Mouse (Mus musculus) midbrain, embryonic 14.5 days (tissue): ENCODE results near the gene Tada2b. TPM values are rescaled to one million over a fixed set of nuclear protein-coding genes. Genes with fewer than 3 reads are reported as not detected.

Experiments
- ATAC-seq: fragments of 200-750 bp; cut with Nextera tagmentation; 2 replicates; pipeline ENCODE4 v1.8.0; 2017; ENCODE audit warnings: moderate number of reproducible peaks, moderate library complexity; ENCODE audit not compliant: low FRiP score, low TSS enrichment
- DNase-seq: peaks from one replicate; pipeline ENCODE4 v3.0.0-alpha.2; 2015
- H3K27ac ChIP-seq: fragments of 300-500 bp; sonication (generic); replicated peaks from 2 replicates; pipeline ENCODE4 v1.5.1; 2014; ENCODE audit warnings: mild to moderate bottlenecking, low read depth, low read length, moderate library complexity
- H3K27me3 ChIP-seq: fragments of 300-500 bp; sonication (generic); 2 replicates; pipeline ENCODE4 v1.6.1; 2014; ENCODE audit warnings: low read length, control low read depth, mixed read lengths; ENCODE audit not compliant: control insufficient read depth, insufficient read depth
- H3K36me3 ChIP-seq: fragments of 300-500 bp; sonication (generic); 2 replicates; pipeline ENCODE4 v1.6.1; 2014; ENCODE audit warnings: low read length, control low read depth; ENCODE audit not compliant: control insufficient read depth, insufficient read depth
- H3K4me1 ChIP-seq: fragments of 300-500 bp; sonication (generic); 2 replicates; pipeline ENCODE4 v1.6.1; 2014; ENCODE audit warnings: mild to moderate bottlenecking, antibody characterized with exemption, low read length, control low read depth; ENCODE audit not compliant: control insufficient read depth, insufficient read depth
- H3K4me2 ChIP-seq: fragments of 300-500 bp; sonication (generic); 2 replicates; pipeline ENCODE4 v1.6.1; 2014; ENCODE audit warnings: mild to moderate bottlenecking, low read length, moderate library complexity
- H3K4me3 ChIP-seq: fragments of 300-500 bp; sonication (generic); replicated peaks from 2 replicates; pipeline ENCODE4 v1.5.1; 2014; ENCODE audit warnings: low read depth, low read length
- H3K9ac ChIP-seq: fragments of 300-500 bp; sonication (generic); replicated peaks from 2 replicates; pipeline ENCODE4 v1.6.1; 2014; ENCODE audit warnings: mild to moderate bottlenecking, low read length, moderate library complexity
- H3K9me3 ChIP-seq: fragments of 300-500 bp; sonication (generic); 2 replicates; pipeline ENCODE4 v1.6.1; 2016; ENCODE audit warnings: low read length, control low read depth, mixed read lengths; ENCODE audit not compliant: control insufficient read depth
- WGBS: fragments of 180-500 bp; shearing (Covaris S2); extraction: QIAGEN DNeasy Blood & Tissue Kit; methylation state at CpG from one replicate; pipeline ENCODE4 v1.1.7; 2014; 5-methylcytosine and 5-hydroxymethylcytosine counted together
- polyA plus RNA-seq: library from polyadenylated mRNA; unstranded; fragments of >200 nt; fragmentation: Nextera tagmentation; extraction: Ambion mirVana; gene quantifications from 2 replicates; pipeline ENCODE4 v1.2.1, GENCODE M21; 2014

Gene Tada2b
- polyA plus RNA-seq, 1 experiment from 2014 or later, result 7.0 TPM

- no peak for ATAC-seq
- Histone ChIP-seq H3K27me3 (no peaks in the 10 kb centered on the region), H3K9me3 (no peaks in the 10 kb centered on the region), H3K4me2 (no peak overlapping the region), H3K4me3 (no peak overlapping the region), H3K36me3 (no peaks in the 10 kb centered on the region), H3K4me1 (no peaks in the 10 kb centered on the region), H3K9ac (no peak overlapping the region), H3K27ac (no peak overlapping the region)
- WGBS, result 88% methylated on average over 5 of the region's 5 CpGs
- DNase-seq, result no peak
Measured at GRCm38 (mm10) chr5:36426404-36426803, 57.7 kb downstream of the Tada2b start.

GRCm38 (mm10) chr5:36424676-36425075 is 59.4 kb downstream of the Tada2b start:
- no peak overlapping the region for H3K27ac ChIP-seq
- no peak overlapping the region for H3K9ac ChIP-seq
- no peak overlapping the region for H3K4me3 ChIP-seq
- no peak for DNase-seq
- no peak overlapping the region for H3K4me2 ChIP-seq
- H3K9me3 ChIP-seq, result no peaks in the 10 kb centered on the region
- H3K4me1 ChIP-seq, result no peaks in the 10 kb centered on the region
- ATAC-seq, result no peak
- H3K36me3 ChIP-seq, result no peaks in the 10 kb centered on the region
- no peaks in the 10 kb centered on the region for H3K27me3 ChIP-seq

Other genes with a start within 250 kb of the Tada2b start
- gene Sorcs2, start 86.1 kb downstream of the Tada2b start, polyA plus RNA-seq, result 14.5 and 15.1 TPM in 2 replicates
- gene Grpel1, start 19.3 kb downstream of the Tada2b start, polyA plus RNA-seq, result 45.4 and 46.6 TPM in 2 replicates
- 3.0 and 3.1 TPM in 2 replicates for gene Ccdc96, start 303 bp upstream of the Tada2b start, polyA plus RNA-seq
- gene Tbc1d14, start 109.0 kb upstream of the Tada2b start, polyA plus RNA-seq, result 69.3 and 81.0 TPM in 2 replicates
- 38.8 and 53.7 TPM in 2 replicates for gene D5Ertd579e, start 211.7 kb upstream of the Tada2b start, polyA plus RNA-seq